Mouse (Mus musculus): ENCODE data around the gene Pgbd1. TPM values are rescaled to one million over a fixed set of nuclear protein-coding genes. Genes with fewer than 3 reads are reported as not detected.

The Pgbd1 gene
- total and polyA plus RNA-seq, 2 experiments from 2014 or later: 1.5 to 4.7 TPM

- 88% methylated on average over 9 of the region's 9 CpGs for WGBS
- no peak for TF ChIP-seq CTCF (IDR thresholded peaks at IDR 0.05; ENCODE audit: low read depth)
- Histone ChIP-seq H3K36me3 (ENCODE audit: insufficient read depth) (peaks cover 41% of the 10 kb centered on the region), H3K27me3 (ENCODE audit: insufficient read depth, low read length) (no peaks in the 10 kb centered on the region), H3K4me3 (ENCODE audit: low read depth, low read length) (no peak overlapping the region), H3K9ac (no peak overlapping the region), H3K27ac (ENCODE audit: low read depth, low read length) (no peak overlapping the region), H3K4me1 (ENCODE audit: insufficient read depth) (no peaks in the 10 kb centered on the region), H3K4me2 (ENCODE audit: low read depth) (no peak overlapping the region), H3K9me3 (ENCODE audit: low read length) (no peaks in the 10 kb centered on the region)
- ATAC-seq: no peak
- no peak for DNase-seq
These were observed 5.9 kb upstream of the Pgbd1 start for GRCm38 (mm10) chr13:21446796-21447195.

GRCm38 (mm10) chr13:21441207-21441572 lies 332 bp upstream of the Pgbd1 start:
- H3K9me3 ChIP-seq (ENCODE audit: low read length): no peaks in the 10 kb centered on the region
- peak overlapping the region; percentile 60 for H3K9ac ChIP-seq
- no peak for TF ChIP-seq CTCF (IDR thresholded peaks at IDR 0.05; ENCODE audit: low read depth)
- peak overlapping the region; percentile 55 for H3K4me3 ChIP-seq (ENCODE audit: low read depth, low read length)
- H3K27me3 ChIP-seq (ENCODE audit: insufficient read depth, low read length): no peaks in the 10 kb centered on the region
- H3K36me3 ChIP-seq (ENCODE audit: insufficient read depth): peaks cover 25% of the 10 kb centered on the region
- H3K4me1 ChIP-seq (ENCODE audit: insufficient read depth): no peaks in the 10 kb centered on the region
- no peak overlapping the region for H3K27ac ChIP-seq (ENCODE audit: low read depth, low read length)
- ATAC-seq: peak; percentile 14; the same call in 1 of the 2 replicates
- peak overlapping the region; percentile 87 for H3K4me2 ChIP-seq (ENCODE audit: low read depth)
- DNase-seq: no peak
- 17% methylated on average over 10 of the region's 10 CpGs for WGBS

DNA sequence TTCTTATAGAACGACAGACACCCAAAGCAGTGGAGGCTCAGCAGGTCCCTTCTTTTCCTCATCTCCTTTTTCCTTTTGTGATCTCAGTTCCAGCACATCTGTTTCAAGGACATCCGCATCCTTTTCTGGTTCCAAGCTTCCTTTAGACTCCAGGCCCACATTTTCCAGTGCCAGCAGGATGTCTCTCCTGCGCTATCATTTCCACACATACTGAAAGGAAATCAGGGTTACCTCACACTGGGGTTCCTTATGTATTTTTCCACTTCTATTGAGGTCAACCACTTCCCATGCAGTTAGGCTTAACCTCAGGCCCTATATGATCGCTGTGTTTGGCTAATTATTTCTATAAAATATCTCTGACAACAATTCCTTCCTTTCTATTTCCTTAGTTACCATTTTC lies 5.4 kb downstream of the Pgbd1 start:
- TF ChIP-seq CTCF (IDR thresholded peaks at IDR 0.05; ENCODE audit: low read depth): no peak
- H3K4me2 ChIP-seq (ENCODE audit: low read depth): no peak overlapping the region
- no peaks in the 10 kb centered on the region for H3K4me1 ChIP-seq (ENCODE audit: insufficient read depth)
- H3K27ac ChIP-seq (ENCODE audit: low read depth, low read length): no peak overlapping the region
- no peaks in the 10 kb centered on the region for H3K27me3 ChIP-seq (ENCODE audit: insufficient read depth, low read length)
- no peak overlapping the region for H3K4me3 ChIP-seq (ENCODE audit: low read depth, low read length)
- H3K36me3 ChIP-seq (ENCODE audit: insufficient read depth): no peaks in the 10 kb centered on the region
- DNase-seq: no peak
- no peak overlapping the region for H3K9ac ChIP-seq
- WGBS: 91% methylated on average over 4 of the region's 4 CpGs
- H3K9me3 ChIP-seq (ENCODE audit: low read length): no peaks in the 10 kb centered on the region
- no peak for ATAC-seq

DNA sequence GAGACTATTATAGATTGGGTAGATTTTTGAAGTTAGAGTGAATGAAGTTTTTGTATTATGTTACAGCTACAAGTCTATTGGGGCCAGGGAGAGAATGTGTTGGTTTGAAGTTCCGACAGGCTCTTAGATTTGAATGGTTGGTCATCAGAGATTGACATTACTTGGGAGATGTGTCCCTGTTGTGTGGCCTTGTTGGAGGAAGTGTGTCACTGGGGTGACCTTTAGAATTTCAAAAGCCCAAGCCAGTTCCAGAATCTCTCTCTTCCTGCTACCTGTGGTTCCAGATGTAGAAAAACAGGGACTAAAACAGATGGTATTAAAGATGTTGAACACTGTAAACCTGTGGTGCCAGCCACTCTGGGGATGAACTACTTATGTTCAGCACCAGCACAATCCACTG lies 13.2 kb downstream of the Pgbd1 start:
- H3K27me3 ChIP-seq (ENCODE audit: insufficient read depth, low read length): no peaks in the 10 kb centered on the region
- no peak overlapping the region for H3K4me2 ChIP-seq (ENCODE audit: low read depth)
- no peak for TF ChIP-seq CTCF (IDR thresholded peaks at IDR 0.05; ENCODE audit: low read depth)
- WGBS: 100% methylated on average over 1 of the region's 1 CpGs
- ATAC-seq (no peak), DNase-seq (no peak)
- H3K9ac ChIP-seq: no peak overlapping the region
- no peak overlapping the region for H3K4me3 ChIP-seq (ENCODE audit: low read depth, low read length)
- no peaks in the 10 kb centered on the region for H3K36me3 ChIP-seq (ENCODE audit: insufficient read depth)
- H3K4me1 ChIP-seq (ENCODE audit: insufficient read depth): no peaks in the 10 kb centered on the region
- no peak overlapping the region for H3K27ac ChIP-seq (ENCODE audit: low read depth, low read length)
- no peaks in the 10 kb centered on the region for H3K9me3 ChIP-seq (ENCODE audit: low read length)

- no peak overlapping the region for H3K27ac ChIP-seq (ENCODE audit: low read depth, low read length)
- H3K27me3 ChIP-seq (ENCODE audit: insufficient read depth, low read length): no peaks in the 10 kb centered on the region
- TF ChIP-seq CTCF (IDR thresholded peaks at IDR 0.05; ENCODE audit: low read depth): no peak
- no peak overlapping the region for H3K4me3 ChIP-seq (ENCODE audit: low read depth, low read length)
- ATAC-seq (no peak), DNase-seq (no peak)
- H3K4me1 ChIP-seq (ENCODE audit: insufficient read depth): no peaks in the 10 kb centered on the region
- H3K4me2 ChIP-seq (ENCODE audit: low read depth): no peak overlapping the region
- no peaks in the 10 kb centered on the region for H3K36me3 ChIP-seq (ENCODE audit: insufficient read depth)
- 65% methylated on average over 5 of the region's 5 CpGs for WGBS
- H3K9me3 ChIP-seq (ENCODE audit: low read length): no peaks in the 10 kb centered on the region
- no peak overlapping the region for H3K9ac ChIP-seq
These were observed 17.6 kb downstream of the Pgbd1 start for GRCm38 (mm10) chr13:21423301-21423700.

GRCm38 (mm10) chr13:21418865-21419264 lies 22.0 kb downstream of the Pgbd1 start:
- no peak overlapping the region for H3K27ac ChIP-seq (ENCODE audit: low read depth, low read length)
- no peak overlapping the region for H3K4me2 ChIP-seq (ENCODE audit: low read depth)
- no peak overlapping the region for H3K4me3 ChIP-seq (ENCODE audit: low read depth, low read length)
- H3K27me3 ChIP-seq (ENCODE audit: insufficient read depth, low read length): no peaks in the 10 kb centered on the region
- H3K4me1 ChIP-seq (ENCODE audit: insufficient read depth): no peaks in the 10 kb centered on the region
- no peaks in the 10 kb centered on the region for H3K36me3 ChIP-seq (ENCODE audit: insufficient read depth)
- H3K9ac ChIP-seq: no peak overlapping the region
- ATAC-seq (no peak), DNase-seq (no peak)
- WGBS: 72% methylated on average over 6 of the region's 6 CpGs
- H3K9me3 ChIP-seq (ENCODE audit: low read length): no peaks in the 10 kb centered on the region
- TF ChIP-seq CTCF (IDR thresholded peaks at IDR 0.05; ENCODE audit: low read depth): no peak

GRCm38 (mm10) chr13:21417298-21418010 lies 23.4 kb downstream of the Pgbd1 start:
- no peaks in the 10 kb centered on the region for H3K27me3 ChIP-seq (ENCODE audit: insufficient read depth, low read length)
- H3K4me1 ChIP-seq (ENCODE audit: insufficient read depth): no peaks in the 10 kb centered on the region
- no peak for TF ChIP-seq CTCF (IDR thresholded peaks at IDR 0.05; ENCODE audit: low read depth)
- H3K27ac ChIP-seq (ENCODE audit: low read depth, low read length): no peak overlapping the region
- DNase-seq: no peak
- ATAC-seq: no peak
- H3K4me2 ChIP-seq (ENCODE audit: low read depth): no peak overlapping the region
- H3K36me3 ChIP-seq (ENCODE audit: insufficient read depth): no peaks in the 10 kb centered on the region
- WGBS: 78% methylated on average over 6 of the region's 6 CpGs
- H3K4me3 ChIP-seq (ENCODE audit: low read depth, low read length): no peak overlapping the region
- H3K9me3 ChIP-seq (ENCODE audit: low read length): no peaks in the 10 kb centered on the region
- H3K9ac ChIP-seq: no peak overlapping the region
